Mouse (Mus musculus): ENCODE data around the gene Tbl1xr1. TPM values are rescaled to one million over a fixed set of nuclear protein-coding genes. Genes with fewer than 3 reads are reported as not detected.

Tbl1xr1 gene
- polyA plus RNA-seq, 1 experiment from 2014 or later = 6.9 TPM

- H3K9me3 ChIP-seq (replicated peaks; ENCODE audit: control insufficient read depth, low read length) = no peaks in the 10 kb centered on the region
- no peaks in the 10 kb centered on the region for H3K27me3 ChIP-seq (ENCODE audit: control insufficient read depth, insufficient read depth, low read depth, low read length)
- no peak overlapping the region for H3K27ac ChIP-seq (ENCODE audit: low read length)
Measured at GRCm38 (mm10) chr3:22108013-22108412, 31.6 kb downstream of the Tbl1xr1 start.

GRCm38 (mm10) chr3:22109651-22110050 is 33.2 kb downstream of the Tbl1xr1 start:
- H3K27ac ChIP-seq (ENCODE audit: low read length) = no peak overlapping the region
- ATAC-seq (ENCODE audit: low read depth) = no peak
- no peak overlapping the region for H3K4me2 ChIP-seq (ENCODE audit: low read depth, low read length)
- H3K9ac ChIP-seq (ENCODE audit: low read depth, low read length) = no peak overlapping the region
- H3K27me3 ChIP-seq (ENCODE audit: control insufficient read depth, insufficient read depth, low read depth, low read length) = no peaks in the 10 kb centered on the region
- H3K4me3 ChIP-seq (ENCODE audit: low read depth, low read length) = no peak overlapping the region
- H3K4me1 ChIP-seq (ENCODE audit: control insufficient read depth, low read depth, low read length) = no peaks in the 10 kb centered on the region; the same call in 1 of the 2 replicates
- H3K36me3 ChIP-seq (ENCODE audit: control insufficient read depth, insufficient read depth) = no peaks in the 10 kb centered on the region
- WGBS (ENCODE audit: insufficient replicate concordance) = 52% methylated on average over 1 of the region's 1 CpGs
- no peaks in the 10 kb centered on the region for H3K9me3 ChIP-seq (replicated peaks; ENCODE audit: control insufficient read depth, low read length)

More at GRCm38 (mm10) chr3:22108013-22108412, 31.6 kb downstream of the Tbl1xr1 start:
- H3K4me2 ChIP-seq (ENCODE audit: low read depth, low read length) = no peak overlapping the region
- no peaks in the 10 kb centered on the region for H3K4me1 ChIP-seq (ENCODE audit: control insufficient read depth, low read depth, low read length)
- no peaks in the 10 kb centered on the region for H3K36me3 ChIP-seq (ENCODE audit: control insufficient read depth, insufficient read depth)
- no peak overlapping the region for H3K4me3 ChIP-seq (ENCODE audit: low read depth, low read length)
- no peak for ATAC-seq (ENCODE audit: low read depth)
- no peak overlapping the region for H3K9ac ChIP-seq (ENCODE audit: low read depth, low read length)

- 63% methylated on average over 4 of the region's 4 CpGs for WGBS (ENCODE audit: insufficient replicate concordance)
- H3K4me2 ChIP-seq (ENCODE audit: low read depth, low read length) = no peak overlapping the region
- H3K4me3 ChIP-seq (ENCODE audit: low read depth, low read length) = no peak overlapping the region
- H3K9me3 ChIP-seq (replicated peaks; ENCODE audit: control insufficient read depth, low read length) = no peaks in the 10 kb centered on the region
- peaks cover 3% of the 10 kb centered on the region for H3K4me1 ChIP-seq (ENCODE audit: control insufficient read depth, low read depth, low read length)
- ATAC-seq (ENCODE audit: low read depth) = no peak
- H3K27me3 ChIP-seq (ENCODE audit: control insufficient read depth, insufficient read depth, low read depth, low read length) = no peaks in the 10 kb centered on the region
- no peak overlapping the region for H3K27ac ChIP-seq (ENCODE audit: low read length)
- no peak overlapping the region for H3K9ac ChIP-seq (ENCODE audit: low read depth, low read length)
- no peaks in the 10 kb centered on the region for H3K36me3 ChIP-seq (ENCODE audit: control insufficient read depth, insufficient read depth)
Measured at GRCm38 (mm10) chr3:22113773-22114172, 37.3 kb downstream of the Tbl1xr1 start.

- Histone ChIP-seq H3K36me3 (ENCODE audit: control insufficient read depth, insufficient read depth) (no peaks in the 10 kb centered on the region), H3K27ac (ENCODE audit: low read length) (no peak overlapping the region), H3K4me1 (ENCODE audit: control insufficient read depth, low read depth, low read length) (peaks cover 3% of the 10 kb centered on the region), H3K4me3 (ENCODE audit: low read depth, low read length) (no peak overlapping the region), H3K27me3 (ENCODE audit: control insufficient read depth, insufficient read depth, low read depth, low read length) (no peaks in the 10 kb centered on the region), H3K9me3 (replicated peaks; ENCODE audit: control insufficient read depth, low read length) (no peaks in the 10 kb centered on the region), H3K4me2 (ENCODE audit: low read depth, low read length) (no peak overlapping the region), H3K9ac (ENCODE audit: low read depth, low read length) (no peak overlapping the region)
- ATAC-seq (ENCODE audit: low read depth) = peak; percentile 88
- WGBS (ENCODE audit: insufficient replicate concordance) = 20% methylated on average over 2 of the region's 2 CpGs
Measured at GRCm38 (mm10) chr3:22115221-22115620, 38.8 kb downstream of the Tbl1xr1 start.

- no peak overlapping the region for H3K27ac ChIP-seq (ENCODE audit: low read length)
- H3K9ac ChIP-seq (ENCODE audit: low read depth, low read length) = no peak overlapping the region
- H3K4me1 ChIP-seq (ENCODE audit: control insufficient read depth, low read depth, low read length) = peaks cover 3% of the 10 kb centered on the region
- no peak overlapping the region for H3K4me2 ChIP-seq (ENCODE audit: low read depth, low read length)
- no peak overlapping the region for H3K4me3 ChIP-seq (ENCODE audit: low read depth, low read length)
- WGBS (ENCODE audit: insufficient replicate concordance) = 75% methylated on average over 3 of the region's 3 CpGs
- no peak for ATAC-seq (ENCODE audit: low read depth)
- H3K9me3 ChIP-seq (replicated peaks; ENCODE audit: control insufficient read depth, low read length) = no peaks in the 10 kb centered on the region
- H3K36me3 ChIP-seq (ENCODE audit: control insufficient read depth, insufficient read depth) = no peaks in the 10 kb centered on the region
- H3K27me3 ChIP-seq (ENCODE audit: control insufficient read depth, insufficient read depth, low read depth, low read length) = no peaks in the 10 kb centered on the region
Measured at GRCm38 (mm10) chr3:22115678-22116077, 39.2 kb downstream of the Tbl1xr1 start.

- H3K4me2 ChIP-seq (ENCODE audit: low read depth, low read length) = no peak overlapping the region
- H3K36me3 ChIP-seq (ENCODE audit: control insufficient read depth, insufficient read depth) = no peaks in the 10 kb centered on the region
- H3K27ac ChIP-seq (ENCODE audit: low read length) = no peak overlapping the region
- H3K9me3 ChIP-seq (replicated peaks; ENCODE audit: control insufficient read depth, low read length) = no peaks in the 10 kb centered on the region
- H3K4me1 ChIP-seq (ENCODE audit: control insufficient read depth, low read depth, low read length) = peaks cover 3% of the 10 kb centered on the region
- H3K27me3 ChIP-seq (ENCODE audit: control insufficient read depth, insufficient read depth, low read depth, low read length) = no peaks in the 10 kb centered on the region
- no peak for ATAC-seq (ENCODE audit: low read depth)
- H3K9ac ChIP-seq (ENCODE audit: low read depth, low read length) = no peak overlapping the region
- 45% methylated on average over 1 of the region's 1 CpGs for WGBS (ENCODE audit: insufficient replicate concordance)
- H3K4me3 ChIP-seq (ENCODE audit: low read depth, low read length) = no peak overlapping the region
Measured at GRCm38 (mm10) chr3:22116188-22116587, 39.7 kb downstream of the Tbl1xr1 start.

- H3K9me3 ChIP-seq (replicated peaks; ENCODE audit: control insufficient read depth, low read length) = no peaks in the 10 kb centered on the region
- no peak overlapping the region for H3K4me2 ChIP-seq (ENCODE audit: low read depth, low read length)
- 32% methylated on average over 3 of the region's 3 CpGs for WGBS (ENCODE audit: insufficient replicate concordance)
- H3K4me3 ChIP-seq (ENCODE audit: low read depth, low read length) = no peak overlapping the region
- ATAC-seq (ENCODE audit: low read depth) = no peak
- no peaks in the 10 kb centered on the region for H3K27me3 ChIP-seq (ENCODE audit: control insufficient read depth, insufficient read depth, low read depth, low read length)
- H3K4me1 ChIP-seq (ENCODE audit: control insufficient read depth, low read depth, low read length) = peaks cover 11% of the 10 kb centered on the region
- no peak overlapping the region for H3K27ac ChIP-seq (ENCODE audit: low read length)
- H3K36me3 ChIP-seq (ENCODE audit: control insufficient read depth, insufficient read depth) = no peaks in the 10 kb centered on the region
- no peak overlapping the region for H3K9ac ChIP-seq (ENCODE audit: low read depth, low read length)
Measured at GRCm38 (mm10) chr3:22121741-22122140, 45.3 kb downstream of the Tbl1xr1 start.

GRCm38 (mm10) chr3:22123145-22123544 is 46.7 kb downstream of the Tbl1xr1 start:
- Histone ChIP-seq H3K4me2 (ENCODE audit: low read depth, low read length) (no peak overlapping the region), H3K36me3 (ENCODE audit: control insufficient read depth, insufficient read depth) (no peaks in the 10 kb centered on the region), H3K27ac (ENCODE audit: low read length) (no peak overlapping the region), H3K9ac (ENCODE audit: low read depth, low read length) (no peak overlapping the region), H3K4me1 (ENCODE audit: control insufficient read depth, low read depth, low read length) (peaks cover 11% of the 10 kb centered on the region), H3K27me3 (ENCODE audit: control insufficient read depth, insufficient read depth, low read depth, low read length) (no peaks in the 10 kb centered on the region), H3K4me3 (ENCODE audit: low read depth, low read length) (no peak overlapping the region), H3K9me3 (replicated peaks; ENCODE audit: control insufficient read depth, low read length) (no peaks in the 10 kb centered on the region)
- 16% methylated on average over 2 of the region's 2 CpGs for WGBS (ENCODE audit: insufficient replicate concordance)
- peak; percentile 41; the same call in 1 of the 2 replicates for ATAC-seq (ENCODE audit: low read depth)

- H3K4me1 ChIP-seq (ENCODE audit: control insufficient read depth, low read depth, low read length) = peaks cover 9% of the 10 kb centered on the region
- H3K27me3 ChIP-seq (ENCODE audit: control insufficient read depth, insufficient read depth, low read depth, low read length) = no peaks in the 10 kb centered on the region
- no peak overlapping the region for H3K4me3 ChIP-seq (ENCODE audit: low read depth, low read length)
- H3K9me3 ChIP-seq (replicated peaks; ENCODE audit: control insufficient read depth, low read length) = no peaks in the 10 kb centered on the region
- H3K4me2 ChIP-seq (ENCODE audit: low read depth, low read length) = no peak overlapping the region
- ATAC-seq (ENCODE audit: low read depth) = no peak
- H3K36me3 ChIP-seq (ENCODE audit: control insufficient read depth, insufficient read depth) = no peaks in the 10 kb centered on the region
- H3K9ac ChIP-seq (ENCODE audit: low read depth, low read length) = no peak overlapping the region
- 70% methylated on average over 5 of the region's 5 CpGs for WGBS (ENCODE audit: insufficient replicate concordance)
- H3K27ac ChIP-seq (ENCODE audit: low read length) = no peak overlapping the region
Measured at GRCm38 (mm10) chr3:22126251-22126826, 49.9 kb downstream of the Tbl1xr1 start.
